Mouse (Mus musculus) megakaryocyte, embryonic 14.5 days (primary cell): ENCODE data around the gene Gtpbp4.
"Not testable (repeated sequence)": the region's sequence is repeated elsewhere in the genome, so short reads cannot be mapped to it uniquely, and the experiment has no call there.

Source experiments
- FLI1 ChIP-seq: IDR thresholded peaks from 2 replicates; pipeline ENCODE4 v1.6.1; 2012; ENCODE audit warnings: low read length, inconsistent platforms, mixed read lengths
- GATA1 ChIP-seq: IDR thresholded peaks from 3 replicates; pipeline ENCODE4 v1.6.1; 2012; ENCODE audit warnings: mixed read lengths, low read length, inconsistent platforms, borderline replicate concordance

- not testable (repeated sequence) for TF ChIP-seq GATA1, FLI1
Measured at GRCm38 (mm10) chr13:8941701-8942100, 54.2 kb downstream of the Gtpbp4 start.
